Mouse (Mus musculus) natural killer cell, adult 2 months (primary cell): ENCODE results near the gene Mycn.

ENCODE experiments used
- DNase-seq, 2 experiments: peaks; one replicate each; pipeline ENCODE4 v3.0.0; 2022; ENCODE audit warnings: low spot score in 2 of 2

Mycn gene

DNA sequence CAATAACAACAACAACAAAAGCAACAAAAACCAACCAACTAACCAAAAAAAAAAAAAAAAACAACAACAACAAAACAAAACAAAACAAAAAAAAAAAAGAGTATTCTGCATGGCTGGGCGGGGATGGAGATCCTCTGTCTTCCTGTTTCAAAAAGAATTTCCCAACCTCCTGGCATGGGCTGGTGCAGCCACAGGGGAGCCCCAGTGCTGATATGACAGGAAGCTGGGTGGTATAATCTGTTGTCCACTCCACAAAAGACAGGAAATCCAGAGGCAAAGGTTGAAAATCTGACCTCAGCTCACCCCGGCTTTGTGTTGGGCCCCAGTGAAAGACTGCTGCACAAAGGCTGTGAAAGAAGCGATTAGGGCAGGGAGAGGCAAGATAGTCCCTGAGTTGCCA lies 17.3 kb downstream of the Mycn start:
- no peak for DNase-seq

DNA sequence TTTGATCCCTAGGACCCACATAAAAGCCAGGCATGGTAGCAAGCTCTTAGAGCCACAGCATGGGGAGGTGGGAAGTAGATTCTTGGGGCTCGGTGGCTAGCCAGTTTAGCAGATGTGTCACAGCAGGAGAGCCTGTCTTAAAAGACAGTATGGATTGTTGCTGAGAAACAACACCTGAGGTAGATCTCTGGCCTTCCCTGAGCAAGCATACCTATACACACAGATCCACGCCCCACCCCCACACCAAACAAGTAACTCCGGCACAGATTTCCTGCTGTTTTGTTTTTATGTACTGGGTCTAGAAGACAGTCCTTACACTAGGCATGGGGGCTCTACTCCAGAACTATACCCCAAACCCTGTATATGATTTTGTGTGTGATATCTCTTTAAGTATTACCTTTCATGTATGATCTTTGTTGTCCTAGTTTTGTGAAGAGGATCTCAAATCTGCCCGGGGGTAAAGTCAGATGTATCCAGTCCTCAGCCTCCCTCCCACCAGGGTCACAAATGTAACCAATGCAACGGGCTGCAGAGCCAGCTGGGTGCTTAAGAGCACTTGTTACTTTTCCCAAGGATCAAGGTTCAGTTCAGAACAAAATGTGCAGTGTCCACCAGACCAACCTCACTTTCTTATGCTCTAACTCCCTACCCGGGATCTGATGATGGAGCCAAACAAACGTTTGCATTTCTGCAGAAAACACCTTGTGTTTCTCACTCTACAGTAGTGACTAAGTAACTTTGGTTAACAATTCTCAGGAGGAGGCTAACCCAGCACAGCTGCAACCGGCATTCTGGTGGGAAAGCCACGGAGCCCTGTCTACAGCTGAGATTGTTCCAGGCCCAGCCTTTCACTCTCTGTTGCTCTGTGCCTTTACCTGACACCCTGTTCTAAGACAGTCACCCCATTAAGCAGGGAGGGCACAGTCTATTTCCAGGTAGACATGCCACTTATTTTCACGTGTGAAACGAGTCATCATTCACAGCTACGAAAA lies 21.3 kb downstream of the Mycn start:
- no peak for DNase-seq

DNA sequence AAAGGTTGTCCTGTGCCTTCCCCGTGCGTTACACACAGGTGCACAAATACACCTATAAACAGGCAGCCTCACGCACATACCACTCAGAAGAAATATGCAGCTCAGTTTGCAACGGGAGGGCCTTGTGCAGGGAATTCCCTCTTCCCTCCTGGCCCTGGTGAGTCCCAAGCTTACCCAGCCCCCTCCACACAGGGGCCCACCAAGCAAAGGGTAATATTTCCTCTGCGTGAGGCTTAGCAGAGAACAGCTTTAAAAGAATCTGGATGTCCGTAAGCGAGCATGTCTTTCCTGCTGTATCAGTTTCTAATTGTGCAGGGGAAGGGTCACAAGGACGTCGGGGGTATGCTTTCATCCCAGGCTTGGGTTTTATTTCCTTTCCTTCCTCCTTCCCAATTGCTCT lies 25.4 kb downstream of the Mycn start:
- no peak for DNase-seq

DNA sequence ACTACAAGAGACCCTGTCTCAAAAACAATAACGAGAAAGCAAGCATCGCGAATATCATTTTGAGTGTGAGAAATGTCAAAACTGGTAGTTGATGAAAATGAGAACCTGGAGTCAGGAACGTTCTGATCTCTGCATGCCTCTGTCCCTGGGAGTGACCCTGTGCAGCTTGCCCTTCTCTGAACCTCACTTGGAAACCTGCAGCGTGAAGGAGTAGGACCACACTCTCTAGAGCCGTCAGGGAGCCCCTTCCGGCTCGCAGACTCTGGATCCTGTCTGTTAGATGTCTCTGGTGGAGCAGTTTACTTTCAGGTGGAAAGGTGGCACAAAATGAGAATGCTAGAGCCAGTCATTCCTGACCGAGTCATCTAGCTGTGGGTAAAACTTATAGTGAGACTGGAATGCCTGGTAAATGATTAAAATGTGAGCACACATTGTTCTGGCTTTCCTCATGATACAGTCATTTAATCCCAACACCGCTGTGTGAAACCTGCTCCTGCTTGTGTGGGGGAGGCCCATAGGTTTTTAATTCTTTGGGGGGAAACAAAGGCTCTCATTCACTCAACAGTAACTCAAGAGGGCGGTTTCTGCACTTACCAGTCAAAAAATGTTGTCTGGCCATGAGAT lies 31.2 kb downstream of the Mycn start:
- no peak for DNase-seq

DNA sequence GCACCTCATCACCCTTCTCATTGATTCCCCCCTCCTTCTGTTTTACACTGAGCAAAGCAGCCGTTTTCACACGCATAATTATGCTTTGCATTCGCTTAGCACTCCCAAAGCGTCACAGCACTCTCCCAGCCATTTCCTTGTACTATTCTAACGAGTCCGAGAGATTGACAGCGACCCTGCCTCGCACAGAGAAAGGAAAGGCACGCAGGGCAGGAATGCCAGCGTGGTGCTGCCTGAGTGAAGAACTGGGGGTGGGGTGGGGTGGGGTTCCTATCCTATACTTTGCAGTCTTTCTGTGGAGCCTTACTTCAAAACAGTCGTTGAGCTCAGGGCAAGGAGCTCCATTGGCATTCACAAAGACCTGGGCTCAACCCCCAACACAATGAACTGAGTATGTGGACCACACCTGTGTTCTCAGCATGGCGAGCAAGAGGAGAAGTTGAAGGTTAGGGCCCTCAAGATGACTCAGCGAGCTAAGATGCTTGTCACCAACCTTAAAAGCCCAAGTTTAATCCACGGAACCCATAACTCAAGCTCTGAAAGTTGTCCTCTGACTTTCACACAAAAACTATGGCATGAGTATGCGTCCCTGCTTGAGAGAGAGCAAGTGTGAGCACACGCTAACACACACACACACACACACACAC lies 32.0 kb downstream of the Mycn start:
- DNase-seq: no peak

DNA sequence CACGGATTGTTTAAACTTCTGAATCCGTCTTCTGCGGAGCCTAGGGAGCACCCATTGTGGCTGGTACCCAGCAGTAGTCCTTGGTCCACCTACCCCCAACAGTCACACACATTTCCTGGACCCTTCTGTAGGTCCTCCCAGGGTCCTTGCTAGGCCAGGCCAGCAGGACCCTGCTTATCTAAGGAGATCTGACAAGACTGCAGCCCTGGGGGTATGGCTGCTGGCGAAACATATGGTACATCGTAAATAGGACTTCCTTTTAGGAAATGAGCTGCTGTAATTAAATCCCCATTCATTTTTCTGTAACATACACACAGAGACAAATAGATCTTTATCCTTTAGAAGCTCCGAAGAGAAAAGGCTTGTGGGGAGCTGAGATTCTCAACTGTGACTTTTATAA lies 34.9 kb downstream of the Mycn start:
- no peak for DNase-seq

DNA sequence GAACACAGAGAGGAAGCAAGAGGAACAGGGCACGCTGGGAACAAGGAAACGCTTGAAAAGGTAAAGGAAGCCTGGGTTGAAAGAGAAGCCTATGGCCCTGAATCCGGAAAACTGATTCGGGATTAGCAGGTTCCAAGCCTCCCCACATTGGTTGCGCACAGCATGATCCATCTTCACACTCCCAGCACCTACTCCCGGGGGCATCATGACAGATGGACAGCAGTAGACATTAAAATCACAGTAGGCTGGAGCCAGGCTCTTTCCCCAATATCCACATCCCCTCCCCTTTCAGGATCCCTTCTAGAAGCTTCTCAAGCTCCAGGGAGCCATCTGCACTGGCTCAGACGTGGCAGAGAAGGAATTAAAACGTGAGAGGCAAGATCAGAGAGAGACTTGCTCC lies 35.4 kb downstream of the Mycn start:
- DNase-seq: no peak

DNA sequence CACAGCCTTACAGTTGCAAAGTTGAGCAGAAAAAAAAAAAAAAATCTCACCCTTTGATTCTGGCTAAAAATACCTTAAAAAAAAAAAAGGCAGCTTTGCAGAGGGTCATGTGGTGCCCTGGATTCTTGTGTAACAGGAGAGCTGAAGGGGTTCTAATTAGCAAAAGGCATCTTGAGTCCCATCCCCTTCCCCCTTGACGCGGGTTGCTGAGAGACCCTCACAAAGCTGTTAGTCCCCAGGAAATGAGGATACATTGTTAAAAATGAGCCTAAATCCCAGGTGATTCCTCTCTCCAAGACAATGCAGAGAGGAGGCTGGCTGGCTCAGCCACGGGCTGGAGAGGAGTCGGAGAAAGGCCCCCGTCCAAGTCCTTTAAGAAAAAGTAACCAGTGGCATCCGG lies 36.6 kb downstream of the Mycn start:
- no peak for DNase-seq

DNA sequence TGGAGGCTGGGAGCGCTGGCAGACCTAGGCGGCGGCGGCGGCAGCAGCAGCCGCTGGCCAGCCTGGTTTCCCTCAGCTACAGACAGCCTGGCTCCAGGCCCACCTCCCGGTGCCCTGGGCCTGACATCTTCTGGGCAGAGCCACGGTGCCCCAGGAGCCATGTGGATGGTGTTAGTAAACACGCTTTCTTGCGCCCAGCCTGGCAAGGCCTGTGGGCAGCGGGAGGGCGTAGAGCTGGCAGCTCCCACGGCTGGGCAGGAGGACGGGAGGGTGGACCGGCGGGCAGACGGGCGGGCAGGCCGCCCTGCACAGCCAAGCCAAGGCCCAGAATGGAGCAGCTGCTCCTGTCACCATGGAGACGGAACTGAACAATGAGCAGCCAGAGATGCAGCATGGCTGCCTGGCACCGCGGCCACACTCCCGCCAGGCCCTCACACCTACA lies 37.2 kb downstream of the Mycn start:
- DNase-seq: no peak

DNA sequence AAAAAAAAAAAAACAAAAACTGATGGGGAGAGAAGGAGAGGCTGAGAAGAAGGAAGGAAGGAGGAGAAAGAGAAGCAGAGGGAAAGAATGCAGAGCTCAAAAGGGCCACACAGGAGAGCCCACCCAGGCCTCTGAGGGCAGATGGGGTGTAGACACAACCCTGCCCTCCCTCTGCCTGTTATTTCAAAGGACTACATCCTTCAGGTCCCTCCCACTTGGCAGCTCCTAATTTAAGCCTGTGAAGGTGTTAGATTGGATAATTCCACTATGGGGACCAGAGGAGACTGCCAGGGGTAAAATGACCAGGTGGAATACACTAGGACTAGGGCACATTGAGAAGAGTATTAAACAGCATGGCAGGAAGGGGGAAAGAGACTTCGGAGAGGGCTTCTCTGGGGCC lies 37.6 kb downstream of the Mycn start:
- DNase-seq: no peak

DNA sequence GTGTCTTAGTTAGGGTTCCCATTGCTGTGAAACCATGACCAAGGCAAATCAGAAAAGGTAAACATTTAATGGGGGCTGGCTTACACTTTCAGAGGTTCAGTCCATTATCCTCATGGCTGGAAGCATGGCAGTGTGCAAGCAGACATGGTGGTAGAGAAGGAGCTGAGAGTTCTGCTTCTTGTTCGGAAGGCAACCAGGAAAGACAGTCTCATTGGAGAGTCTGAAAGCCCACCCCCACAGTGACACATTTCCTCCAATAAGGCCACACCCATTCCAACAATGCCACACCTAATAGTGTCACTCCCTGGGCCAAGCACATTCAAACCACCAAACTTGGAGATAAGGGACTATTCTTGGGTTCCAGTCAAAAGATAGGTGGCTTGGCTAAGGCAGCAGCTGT lies 39.3 kb downstream of the Mycn start:
- no peak for DNase-seq

DNA sequence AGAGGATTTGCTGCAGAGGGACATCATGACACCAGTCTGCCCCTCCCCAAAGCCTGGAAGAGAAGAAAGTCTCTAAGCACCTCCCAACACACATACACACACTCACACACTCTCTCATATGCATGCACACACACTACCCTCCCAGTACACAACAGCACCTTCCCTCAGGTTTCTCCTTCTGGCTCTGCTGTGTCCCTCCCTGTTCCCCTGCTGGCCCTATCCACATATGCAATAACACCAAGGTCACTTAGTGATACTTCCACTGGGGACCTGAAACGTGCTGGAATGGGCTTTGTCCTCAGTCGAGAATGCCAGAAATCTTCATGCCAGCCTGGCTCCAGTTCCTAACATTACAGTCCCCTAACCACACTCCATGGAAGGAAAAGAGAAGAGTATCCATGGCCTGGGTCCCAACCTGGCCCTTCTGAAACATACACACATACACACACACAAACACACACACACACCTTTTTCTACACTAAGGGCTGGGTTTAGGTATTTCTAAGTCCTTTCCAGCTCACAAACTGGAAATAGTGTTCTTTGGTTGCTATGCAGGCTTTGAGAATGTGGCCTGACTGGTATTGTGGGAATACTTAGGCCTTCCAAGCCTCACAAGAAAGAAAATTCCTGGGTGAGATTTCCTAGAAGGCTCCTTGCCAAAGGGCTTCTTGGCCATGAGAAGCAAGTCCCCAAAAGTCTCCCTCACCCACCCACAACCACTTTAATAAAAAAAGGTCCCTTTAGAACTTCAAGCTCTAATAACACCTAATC lies 43.2 kb downstream of the Mycn start:
- no peak for DNase-seq

DNA sequence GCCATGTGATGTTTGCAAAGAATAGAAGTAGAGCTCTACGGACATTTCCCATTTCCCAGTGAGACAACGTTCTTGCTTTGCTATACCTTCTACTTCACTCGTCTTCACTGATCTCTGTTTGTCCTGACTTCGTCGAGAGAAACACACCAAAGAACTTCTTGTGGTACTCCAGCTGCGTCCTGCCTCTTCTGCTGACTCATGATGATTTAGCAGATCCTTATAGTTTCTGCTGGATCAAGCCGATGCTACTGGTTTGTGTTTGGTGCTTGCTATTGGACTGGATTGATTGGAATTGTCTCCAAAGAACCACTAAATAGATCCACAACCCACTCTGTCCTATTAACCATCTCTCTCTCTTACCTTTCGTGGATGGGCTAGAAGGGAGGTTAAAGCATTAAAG lies 47.7 kb downstream of the Mycn start:
- no peak for DNase-seq

DNA sequence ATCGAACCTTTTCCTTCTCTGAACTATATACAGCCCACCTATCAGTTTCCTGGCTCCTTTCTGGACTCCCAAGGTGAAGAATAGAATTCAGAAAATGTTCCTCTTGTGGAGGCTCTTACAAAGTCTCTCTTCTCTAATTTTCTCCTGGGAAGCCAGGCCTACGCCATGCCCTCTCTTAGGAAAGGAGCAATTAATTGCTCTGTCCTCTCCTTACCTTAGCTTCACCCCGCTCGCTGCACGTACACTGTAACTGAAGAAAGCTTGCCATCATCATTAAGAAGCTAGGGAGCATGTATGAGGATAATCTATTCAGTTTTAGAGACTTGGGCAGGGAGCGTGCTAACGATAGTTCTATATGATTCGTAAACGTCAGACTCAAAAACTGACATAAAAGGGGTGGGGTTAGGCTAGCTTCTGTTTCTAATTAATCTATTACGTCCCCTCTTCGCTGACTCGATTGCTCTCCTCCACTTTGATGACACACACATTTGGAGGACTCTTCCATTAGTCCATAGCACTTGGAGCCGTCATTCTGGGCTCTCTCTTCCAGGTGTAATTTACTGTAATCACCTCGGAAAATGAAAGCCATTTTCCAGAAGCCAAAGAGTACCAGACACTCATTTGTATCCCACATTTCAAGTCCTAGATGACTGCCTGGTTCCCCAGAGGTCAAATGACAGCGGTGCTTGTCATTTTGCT lies 55.4 kb downstream of the Mycn start:
- no peak for DNase-seq
